Mouse (Mus musculus) left cerebral cortex, postnatal 10 days (tissue): ENCODE measurements around the gene Nudcd3. TPM values are rescaled to one million over a fixed set of nuclear protein-coding genes. Genes with fewer than 3 reads are reported as not detected.

Source experiments
- DNase-seq, 2 experiments: peaks; one replicate each; pipeline ENCODE4 v3.0.0; 2021 to 2022; ENCODE audit warnings: low spot score in 2 of 2, mixed read lengths in 1 of 2; ENCODE audit errors: extremely low spot score in 1 of 2
- intact Hi-C: fragments of 180-260 bp; cut with DNase I; formaldehyde crosslinking; loops from one replicate; pipeline ENCODE4 v1.15.1; 2025
- total RNA-seq, 2 experiments: library from RNA; stranded (reverse); gene quantifications; 2 replicates each; pipeline ENCODE4 v1.2.3; 2021

Gene Nudcd3
- total RNA-seq, 2 experiments from 2014 or later: 125 to 131 TPM

- no peak for DNase-seq
- intact Hi-C loops: no loop called here
Observed at GRCm38 (mm10) chr11:6180811-6181399, 19.3 kb downstream of the Nudcd3 start.

- DNase-seq: no peak
- intact Hi-C loops: loop anchor here (5.0 kb wide), 1 partner anchor 57 kb away; no protein-coding TSS in a partner anchor
Observed at GRCm38 (mm10) chr11:6179194-6179593, 21.0 kb downstream of the Nudcd3 start.

GRCm38 (mm10) chr11:6178673-6179166 lies 21.5 kb downstream of the Nudcd3 start:
- peak in 1 of 2 experiments; percentile 51 for DNase-seq
- intact Hi-C loops: loop anchor here (5.0 kb wide), 1 partner anchor 56 kb away; no protein-coding TSS in a partner anchor

GRCm38 (mm10) chr11:6177781-6178420 lies 22.3 kb downstream of the Nudcd3 start:
- intact Hi-C loops: loop anchor here (5.0 kb wide), 1 partner anchor 56 kb away; no protein-coding TSS in a partner anchor
- no peak for DNase-seq

- intact Hi-C loops: loop anchor here (5.0 kb wide), 1 partner anchor 53 kb away; no protein-coding TSS in a partner anchor
- DNase-seq: no peak
Observed at GRCm38 (mm10) chr11:6175506-6175905, 24.7 kb downstream of the Nudcd3 start.

- peak in 1 of 2 experiments; percentile 38 for DNase-seq
Observed at GRCm38 (mm10) chr11:6174719-6175118, 25.5 kb downstream of the Nudcd3 start.

GRCm38 (mm10) chr11:6169041-6169663 lies 31.1 kb downstream of the Nudcd3 start:
- intact Hi-C loops: no loop called here

More at GRCm38 (mm10) chr11:6174719-6175118, 25.5 kb downstream of the Nudcd3 start:
- intact Hi-C loops: loop anchor here (5.0 kb wide), 1 partner anchor 52 kb away; no protein-coding TSS in a partner anchor

GRCm38 (mm10) chr11:6166351-6166750 lies 33.9 kb downstream of the Nudcd3 start:
- intact Hi-C loops: no loop called here
- no peak for DNase-seq

More at GRCm38 (mm10) chr11:6169041-6169663, 31.1 kb downstream of the Nudcd3 start:
- no peak for DNase-seq

- DNase-seq: no peak
- intact Hi-C loops: no loop called here
Observed at GRCm38 (mm10) chr11:6165391-6166081, 34.7 kb downstream of the Nudcd3 start.

- DNase-seq: no peak
- intact Hi-C loops: no loop called here
Observed at GRCm38 (mm10) chr11:6164781-6165180, 35.4 kb downstream of the Nudcd3 start.

- no peak for DNase-seq
- intact Hi-C loops: no loop called here
Observed at GRCm38 (mm10) chr11:6163706-6164105, 36.5 kb downstream of the Nudcd3 start.

- no peak for DNase-seq
- intact Hi-C loops: no loop called here
Observed at GRCm38 (mm10) chr11:6163062-6163461, 37.2 kb downstream of the Nudcd3 start.

GRCm38 (mm10) chr11:6161549-6161948 lies 38.7 kb downstream of the Nudcd3 start:
- intact Hi-C loops: no loop called here
- no peak for DNase-seq

- no peak for DNase-seq
- intact Hi-C loops: no loop called here
Observed at GRCm38 (mm10) chr11:6160663-6161271, 39.4 kb downstream of the Nudcd3 start.

- no peak for DNase-seq
- intact Hi-C loops: no loop called here
Observed at GRCm38 (mm10) chr11:6159704-6160275, 40.4 kb downstream of the Nudcd3 start.

GRCm38 (mm10) chr11:6158515-6158914 lies 41.7 kb downstream of the Nudcd3 start:
- intact Hi-C loops: no loop called here
- no peak for DNase-seq

- DNase-seq: no peak
- intact Hi-C loops: no loop called here
Observed at GRCm38 (mm10) chr11:6157119-6157518, 43.1 kb downstream of the Nudcd3 start.

GRCm38 (mm10) chr11:6156651-6157050 lies 43.6 kb downstream of the Nudcd3 start:
- no peak for DNase-seq
- intact Hi-C loops: no loop called here
